ENCODE assay signal across 9 mouse cellular contexts in the genomic region with DNA sequence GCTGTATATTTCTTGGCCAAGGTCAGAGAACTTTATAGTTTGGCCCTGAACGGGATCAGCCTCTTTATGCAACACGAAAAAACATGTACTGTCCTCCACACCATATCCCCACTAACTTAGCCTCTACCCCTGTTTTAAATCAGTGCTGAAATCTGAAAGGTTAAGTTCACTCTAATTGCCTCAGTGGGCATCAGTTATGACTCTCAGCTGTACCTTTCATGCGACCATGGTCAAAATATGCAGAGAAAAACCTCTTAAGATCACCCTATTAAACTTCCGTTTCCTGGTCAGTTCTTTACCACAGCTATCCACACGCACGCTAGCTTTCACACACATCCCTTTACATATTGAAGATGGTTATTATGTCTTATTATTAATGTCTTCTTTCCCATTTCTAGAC. TPM values are rescaled to one million over a fixed set of nuclear protein-coding genes. Genes with fewer than 3 reads are reported as not detected.
DNase-seq lines count a peak whose midpoint lies in the region; ATAC-seq lines count a peak whose summit lies in the region.
"Had no signal": no experiment of that assay in that cellular context is flagged by ENCODE, and none has a peak within 500 bp of the region (broad histone marks: within the 10 kb centered on the region; RNA-seq: fewer than 3 reads in every experiment).

No protein-coding gene starts in this region.

- ATAC-seq in kidney, embryonic 15.5 days (replicated peaks; ENCODE audit: low FRiP score) = no peak
- no peak for ATAC-seq in forebrain, embryonic 11.5 days (replicated peaks; ENCODE audit: low FRiP score)
- ATAC-seq in granulocyte monocyte progenitor cell, adult 5-6 weeks (replicated peaks; ENCODE audit: poor library complexity, severe bottlenecking) = no peak

- peaks cover 19% of the 10 kb centered on the region for H3K4me1 ChIP-seq in kidney, embryonic 15.5 days
- H3K4me1 ChIP-seq in forebrain, embryonic 11.5 days (replicated peaks; ENCODE audit: control insufficient read depth, insufficient read depth, low read length) = 0 out of 2 replicates have a peak, but pooled peaks cover 4% of the 10 kb centered on the region
- H3K4me1 ChIP-seq in limb, embryonic 10.5 days = peaks cover 15% of the 10 kb centered on the region

- 0 out of 2 replicates have a peak, but pooled peaks cover 9% of the 10 kb centered on the region for H3K27me3 ChIP-seq in kidney, embryonic 15.5 days
- no peaks in the 10 kb centered on the region for H3K27me3 ChIP-seq in forebrain, embryonic 11.5 days (ENCODE audit: control insufficient read depth, insufficient read depth, low read length)
- H3K27me3 ChIP-seq in limb, embryonic 10.5 days (ENCODE audit: low read depth, poor library complexity, severe bottlenecking) = no peaks in the 10 kb centered on the region

- no peak overlapping the region for H3K27ac ChIP-seq in kidney, embryonic 15.5 days
- no peak overlapping the region for H3K27ac ChIP-seq in forebrain, embryonic 11.5 days (ENCODE audit: low read depth, low read length)
- H3K27ac ChIP-seq in limb, embryonic 10.5 days = no peak overlapping the region

- peak overlapping the region; percentile 98 for H3K4me3 ChIP-seq in kidney, embryonic 15.5 days (replicated peaks)
- peak overlapping the region; percentile 94 for H3K4me3 ChIP-seq in forebrain, embryonic 11.5 days (ENCODE audit: low read depth, low read length)
- H3K4me3 ChIP-seq in limb, embryonic 10.5 days = peak overlapping the region; percentile 99

- no peak for DNase-seq in kidney, postnatal 14 days
- DNase-seq in forebrain, embryonic 11.5 days (ENCODE audit: low spot score) = no peak
- DNase-seq in limb, embryonic 10.5 days (ENCODE audit: low spot score) = no peak
- DNase-seq in naive thymus-derived CD4-positive, alpha-beta T cell, adult 2 months (ENCODE audit: low read depth) = peak; percentile 18
- DNase-seq in yolk sac, embryonic 10.5 days (ENCODE audit: low spot score) = no peak
- DNase-seq in c-Kit-positive CD71-positive TER-119-positive erythroid progenitor cells, embryonic 14.5 days (ENCODE audit: low spot score) = no peak

- WGBS in kidney, embryonic 15.5 days = 64% methylated on average over 6 of the region's 6 CpGs
- 68% methylated on average over 6 of the region's 6 CpGs for WGBS in forebrain, embryonic 11.5 days
- WGBS in limb, embryonic 10.5 days = 71% methylated on average over 6 of the region's 6 CpGs

- H3K4me2 ChIP-seq in kidney, embryonic 15.5 days = peak overlapping the region; percentile 95
- H3K4me2 ChIP-seq in forebrain, embryonic 11.5 days (ENCODE audit: low read depth, low read length, severe bottlenecking) = peak overlapping the region; percentile 88; the same call in 1 of the 2 replicates

- H3K9ac ChIP-seq in kidney, embryonic 15.5 days = peak overlapping the region; percentile 89; the same call in 1 of the 2 replicates
- H3K9ac ChIP-seq in forebrain, embryonic 11.5 days (ENCODE audit: low read length) = no peak overlapping the region; the same call in 1 of the 2 replicates

- peaks cover 22% of the 10 kb centered on the region for H3K36me3 ChIP-seq in kidney, embryonic 15.5 days
- no peaks in the 10 kb centered on the region; the same call in 1 of the 2 replicates for H3K36me3 ChIP-seq in forebrain, embryonic 11.5 days (ENCODE audit: control insufficient read depth, insufficient read depth, low read length)
- H3K36me3 ChIP-seq in limb, embryonic 10.5 days = peaks cover 23% of the 10 kb centered on the region

- no peaks in the 10 kb centered on the region for H3K9me3 ChIP-seq in kidney, embryonic 15.5 days (replicated peaks)
- no peaks in the 10 kb centered on the region for H3K9me3 ChIP-seq in forebrain, embryonic 11.5 days (ENCODE audit: control insufficient read depth, low read length)
- no peaks in the 10 kb centered on the region for H3K9me3 ChIP-seq in limb, embryonic 10.5 days (replicated peaks)

RNA-seq across cellular contexts. Expression of a gene that starts 6.9 kb away (rescaled TPM):
- polyA plus RNA-seq in kidney, embryonic 15.5 days (2015; fragmentation: Nextera tagmentation; extraction: Ambion mirVana) = 0.34 and 0.99 TPM in 2 replicates
- polyA plus RNA-seq in forebrain, embryonic 11.5 days (2014; fragmentation: Nextera tagmentation; extraction: Ambion mirVana) = 0.27 and 0.51 TPM in 2 replicates
- polyA plus RNA-seq in limb, embryonic 10.5 days (2016; fragmentation: Nextera tagmentation; extraction: Ambion mirVana) = 0.25 TPM in 1 of 2 replicates, not detected in the other
- total RNA-seq in granulocyte monocyte progenitor cell, adult 5-6 weeks (2014; fragmentation: Nextera tagmentation) = not detected in 2 replicates
- total RNA-seq in granulocyte monocyte progenitor cell, adult 5-6 weeks (2017) = 2.4 TPM in 2 replicates
- total RNA-seq: G1E had no signal
- polyA plus RNA-seq: G1E had no signal

RNA-seq across cellular contexts. Expression of a gene that starts 18.8 kb away (rescaled TPM):
- polyA plus RNA-seq in kidney, embryonic 15.5 days (2015; fragmentation: Nextera tagmentation; extraction: Ambion mirVana) = 44.2 and 49.6 TPM in 2 replicates
- 19.6 and 19.9 TPM in 2 replicates for polyA plus RNA-seq in forebrain, embryonic 11.5 days (2014; fragmentation: Nextera tagmentation; extraction: Ambion mirVana)
- 4.6 and 5.2 TPM in 2 replicates for polyA plus RNA-seq in limb, embryonic 10.5 days (2016; fragmentation: Nextera tagmentation; extraction: Ambion mirVana)
- 94.8 and 123 TPM in 2 replicates for total RNA-seq in granulocyte monocyte progenitor cell, adult 5-6 weeks (2014; fragmentation: Nextera tagmentation)
- 96.0 and 115 TPM in 2 replicates for total RNA-seq in granulocyte monocyte progenitor cell, adult 5-6 weeks (2017)
- total RNA-seq: G1E had no signal
- polyA plus RNA-seq: G1E had no signal
